Mouse (Mus musculus) embryo, embryonic 9.5 days (tissue): ENCODE results near the gene Mus81.
A peak's percentile ranks its signal among the peaks of the same experiment; 100 is the strongest.
"Not testable (repeated sequence)": the region's sequence is repeated elsewhere in the genome, so short reads cannot be mapped to it uniquely, and the experiment has no call there.

Experiments
- DNase-seq: peaks from one replicate; pipeline ENCODE4 v3.0.0-alpha.2; 2017; ENCODE audit errors: extremely low spot score

The Mus81 gene

DNA sequence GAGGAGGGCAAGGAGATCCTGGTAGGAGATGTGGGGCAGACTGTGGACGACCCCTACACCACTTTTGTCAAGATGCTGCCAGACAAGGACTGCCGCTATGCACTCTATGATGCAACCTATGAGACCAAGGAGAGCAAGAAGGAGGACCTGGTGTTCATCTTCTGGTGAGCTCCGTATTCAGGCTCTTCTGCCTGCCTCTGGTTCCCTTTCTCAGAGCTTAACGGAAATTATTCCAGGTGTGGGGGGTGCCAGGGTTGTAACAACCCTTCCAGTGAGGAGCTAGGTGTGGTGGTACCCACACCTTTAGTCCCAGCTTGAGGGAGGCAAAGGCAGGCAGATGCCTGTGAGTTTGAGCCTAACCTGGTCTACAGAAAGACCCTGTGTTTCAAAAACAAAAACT, 4.4 kb upstream of the Mus81 start:
- no peak for DNase-seq

DNA sequence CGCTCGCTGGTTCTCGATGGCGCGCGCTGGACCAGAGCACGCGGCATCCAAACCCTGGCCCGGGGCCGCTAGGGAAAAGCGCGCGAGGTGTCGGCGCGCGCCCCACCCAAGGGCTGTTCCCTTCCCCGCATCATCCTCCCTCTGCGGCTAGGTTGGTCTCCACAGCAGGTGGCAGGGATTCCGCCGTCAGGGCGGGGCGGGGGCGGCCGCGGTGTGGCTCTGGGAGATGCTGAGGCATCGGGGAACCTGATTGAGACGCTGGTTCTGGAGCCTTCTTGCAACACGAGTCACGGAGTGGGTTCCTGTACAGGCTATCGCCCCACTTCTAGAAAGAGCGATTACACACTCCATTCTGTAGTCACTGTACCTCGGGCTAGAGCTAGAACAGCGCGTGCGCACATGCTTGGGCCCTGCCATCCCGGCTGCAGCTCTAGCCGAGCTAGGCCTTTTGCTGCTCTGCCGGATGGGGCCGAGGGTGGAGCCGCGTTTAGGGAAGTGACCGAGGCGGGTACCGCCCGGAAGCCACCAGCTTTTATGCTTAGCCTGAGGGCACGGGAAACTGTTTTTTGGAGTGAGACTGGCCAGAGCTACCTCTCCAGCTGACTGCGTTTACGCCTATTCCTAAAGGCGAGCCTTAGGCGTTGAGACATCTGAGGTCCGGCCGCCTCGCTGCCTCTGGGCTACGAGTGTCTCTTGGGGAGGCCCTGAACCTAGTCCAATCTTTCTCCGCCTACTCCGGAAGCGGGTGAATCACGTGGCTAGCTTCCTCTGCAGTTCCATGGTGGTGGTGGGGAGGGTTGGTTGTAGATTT, 2.9 kb upstream of the Mus81 start:
- DNase-seq, result peak; percentile 77

DNA sequence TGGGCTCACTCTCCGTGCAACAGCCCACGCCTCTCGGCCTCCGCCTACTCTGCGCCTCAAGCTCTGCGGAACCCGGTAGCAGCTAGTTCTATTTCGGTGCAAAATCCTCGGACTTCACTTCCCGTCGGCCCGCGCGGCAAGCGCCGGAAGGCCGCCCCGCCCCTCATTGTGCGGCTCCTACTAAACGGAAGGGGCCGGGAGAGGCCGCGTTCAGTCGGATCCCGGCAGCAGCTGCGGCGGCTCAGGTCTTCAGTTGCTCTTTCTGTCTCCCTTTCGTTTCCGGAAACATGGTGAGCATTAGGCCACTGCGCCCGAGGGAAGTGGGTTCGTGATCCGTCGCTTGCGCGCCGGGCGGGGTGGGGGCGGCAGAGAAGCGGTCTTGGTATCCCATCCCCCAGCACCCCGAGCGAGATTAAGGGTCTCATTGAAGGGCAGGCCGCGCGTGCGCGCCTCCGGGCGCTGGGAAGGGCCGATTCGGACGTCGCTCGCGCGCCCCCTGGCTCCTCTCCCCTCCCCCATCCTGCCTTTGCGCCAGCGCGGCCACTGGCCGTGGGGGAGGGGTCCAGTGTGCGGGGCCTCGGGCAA, 2.2 kb upstream of the Mus81 start, which contains the start of gene Cfl1:
Gene Cfl1 (plus strand): TSS at position 143 of the 585 bp plus-strand sequence.
- peak; percentile 95 for DNase-seq

DNA sequence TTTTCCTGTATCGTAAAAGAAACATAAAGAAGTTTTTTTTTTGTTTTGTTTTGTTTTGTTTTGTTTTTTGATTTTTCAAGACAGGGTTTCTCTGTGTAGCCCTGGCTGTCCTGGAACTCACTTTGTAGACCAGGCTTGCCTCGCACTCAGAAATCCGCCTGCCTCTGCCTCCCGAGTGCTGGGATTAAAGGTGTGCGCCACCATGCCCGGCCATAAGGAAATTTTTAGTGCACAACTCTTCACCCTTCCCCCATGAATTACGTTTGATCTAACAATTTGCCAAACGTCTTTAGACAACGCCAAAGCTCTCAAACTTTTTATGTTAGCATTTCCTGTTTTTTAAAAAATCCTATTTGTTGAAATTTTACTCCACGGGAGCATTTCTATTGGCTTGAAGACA, 1.5 kb upstream of the Mus81 start:
- not testable (repeated sequence) for DNase-seq

DNA sequence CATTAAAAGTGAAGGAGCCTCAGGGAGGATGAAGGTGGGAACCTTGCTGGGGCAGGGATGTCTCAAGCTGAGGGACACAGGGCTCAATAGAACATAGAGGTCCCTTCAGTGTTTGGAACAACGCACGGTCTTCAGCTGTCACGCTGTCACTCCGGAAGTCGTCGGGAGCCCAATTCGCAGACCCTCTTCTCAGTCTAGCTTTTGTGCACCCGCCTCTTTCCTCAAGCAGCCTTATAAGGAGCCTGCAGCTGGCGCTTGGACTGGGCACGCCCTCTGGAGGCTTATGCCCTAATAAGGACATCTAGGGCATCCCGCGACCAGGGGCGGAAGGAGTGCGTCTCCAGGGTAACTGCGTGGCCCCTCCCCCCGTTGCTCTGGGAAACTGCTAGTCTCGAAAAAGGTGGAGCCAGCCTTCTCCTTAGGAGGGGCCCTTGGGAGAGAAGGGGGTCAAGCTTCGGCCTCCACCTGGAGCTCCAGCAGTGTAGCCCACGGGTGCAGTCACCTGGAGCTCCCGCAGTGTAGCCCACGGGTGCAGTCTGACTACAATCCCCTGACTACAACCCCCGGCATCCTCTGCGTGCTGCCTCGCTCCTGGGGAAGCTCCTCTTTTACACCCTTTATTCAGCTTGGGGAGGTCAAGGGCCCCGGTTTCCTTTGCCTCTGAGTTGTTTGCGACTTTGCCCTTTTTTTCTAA, 823 bp upstream of the Mus81 start:
- DNase-seq, result peak; percentile 98

DNA sequence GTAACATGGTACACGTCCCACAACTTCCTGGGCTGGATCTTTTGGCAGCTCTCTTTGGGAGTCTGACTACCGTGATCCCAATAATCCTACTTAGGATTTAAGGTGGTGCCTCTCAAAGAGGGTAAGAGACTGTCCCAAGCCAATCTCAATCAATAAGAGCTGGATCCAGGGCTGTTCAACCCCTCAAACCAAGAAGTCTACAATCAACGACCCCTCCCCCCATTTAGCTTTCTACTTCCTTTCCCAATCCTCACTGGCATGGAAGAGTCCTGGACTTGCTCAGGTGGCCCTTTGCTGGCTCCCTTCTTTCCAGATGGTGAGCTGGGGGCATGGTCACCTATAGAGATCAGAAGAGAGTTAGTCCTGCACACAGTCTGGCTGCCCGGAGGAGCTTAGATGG, 1.4 kb downstream of the Mus81 start:
- DNase-seq, result no peak

DNA sequence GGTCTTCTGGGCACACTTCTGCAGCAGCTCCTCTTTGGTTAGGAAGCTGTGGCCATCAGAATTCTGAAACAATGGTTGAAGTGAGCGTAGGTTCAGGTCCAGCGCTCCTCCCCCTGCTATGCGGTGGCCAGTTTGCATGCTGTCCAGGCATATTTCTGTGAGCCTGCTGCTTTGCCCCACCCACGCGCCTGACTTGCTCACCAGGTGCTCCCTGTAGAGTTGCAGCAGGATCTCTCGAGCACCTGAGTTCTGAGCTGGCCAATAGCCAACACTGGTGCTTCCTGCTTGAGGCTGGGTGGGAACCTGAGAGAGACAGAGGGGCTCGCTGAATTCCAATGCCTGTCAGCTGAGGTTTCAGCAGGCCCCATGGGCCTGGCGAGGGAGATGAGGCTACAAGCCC, 1.9 kb downstream of the Mus81 start:
- no peak for DNase-seq

DNA sequence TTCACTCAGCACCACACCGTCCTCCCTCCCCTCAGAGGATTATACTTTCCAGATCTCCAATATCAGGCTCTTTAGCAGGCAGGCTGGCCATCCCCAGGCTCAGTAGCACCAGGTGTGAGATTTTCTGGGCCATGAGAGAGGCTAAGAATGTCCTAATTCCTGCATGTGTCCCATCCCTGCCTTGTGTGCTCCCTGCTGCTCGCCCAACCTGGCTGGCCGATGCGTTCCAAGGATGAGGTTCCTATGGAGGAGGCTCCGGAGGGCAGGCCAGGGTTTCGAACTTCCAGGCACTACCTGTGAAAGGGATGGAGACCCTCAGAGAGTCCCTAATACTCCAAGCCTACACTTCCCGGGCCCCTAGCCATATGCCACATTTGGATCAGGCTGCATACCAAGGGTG, 2.4 kb downstream of the Mus81 start:
- no peak for DNase-seq

DNA sequence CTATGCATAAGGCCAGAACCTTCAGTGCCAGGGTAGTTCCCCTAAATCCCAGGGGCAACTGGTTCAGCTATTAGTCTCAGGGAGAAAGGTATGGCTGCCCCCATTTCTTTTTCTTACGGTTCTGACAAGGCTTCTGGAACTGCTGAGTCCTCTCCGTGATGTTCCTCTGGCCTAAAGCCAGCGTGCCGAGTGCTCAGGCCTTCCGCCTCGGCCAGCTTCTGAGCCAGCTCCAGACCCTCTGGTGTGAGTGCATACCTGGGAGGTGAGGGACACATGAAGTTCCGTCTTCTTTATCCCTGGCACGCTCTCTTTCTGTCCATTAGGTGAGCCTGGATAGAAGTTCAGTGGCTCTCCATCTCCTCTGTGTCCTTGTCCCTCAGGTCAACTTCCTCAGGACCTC, 2.8 kb downstream of the Mus81 start:
- no peak for DNase-seq

DNA sequence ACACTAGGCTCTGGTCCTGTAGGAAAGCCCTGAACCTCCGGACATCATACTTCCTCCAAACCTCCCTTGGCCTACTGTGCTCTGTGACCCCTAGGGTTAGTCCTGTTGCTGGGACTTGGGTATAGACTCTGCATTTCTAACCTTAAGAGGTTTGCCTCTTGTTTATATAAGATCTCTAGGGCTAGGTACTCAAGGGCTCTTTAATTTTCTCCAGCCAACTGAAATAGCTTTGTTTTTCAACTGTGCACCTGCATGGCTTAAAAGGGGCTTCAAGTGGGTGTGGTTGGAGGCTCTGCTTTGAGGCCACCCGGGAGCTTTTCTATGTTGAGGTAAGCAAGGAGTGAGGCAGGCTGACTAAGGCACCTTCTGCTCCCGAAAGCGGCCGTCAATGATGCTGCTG, 3.7 kb downstream of the Mus81 start:
- DNase-seq, result no peak

DNA sequence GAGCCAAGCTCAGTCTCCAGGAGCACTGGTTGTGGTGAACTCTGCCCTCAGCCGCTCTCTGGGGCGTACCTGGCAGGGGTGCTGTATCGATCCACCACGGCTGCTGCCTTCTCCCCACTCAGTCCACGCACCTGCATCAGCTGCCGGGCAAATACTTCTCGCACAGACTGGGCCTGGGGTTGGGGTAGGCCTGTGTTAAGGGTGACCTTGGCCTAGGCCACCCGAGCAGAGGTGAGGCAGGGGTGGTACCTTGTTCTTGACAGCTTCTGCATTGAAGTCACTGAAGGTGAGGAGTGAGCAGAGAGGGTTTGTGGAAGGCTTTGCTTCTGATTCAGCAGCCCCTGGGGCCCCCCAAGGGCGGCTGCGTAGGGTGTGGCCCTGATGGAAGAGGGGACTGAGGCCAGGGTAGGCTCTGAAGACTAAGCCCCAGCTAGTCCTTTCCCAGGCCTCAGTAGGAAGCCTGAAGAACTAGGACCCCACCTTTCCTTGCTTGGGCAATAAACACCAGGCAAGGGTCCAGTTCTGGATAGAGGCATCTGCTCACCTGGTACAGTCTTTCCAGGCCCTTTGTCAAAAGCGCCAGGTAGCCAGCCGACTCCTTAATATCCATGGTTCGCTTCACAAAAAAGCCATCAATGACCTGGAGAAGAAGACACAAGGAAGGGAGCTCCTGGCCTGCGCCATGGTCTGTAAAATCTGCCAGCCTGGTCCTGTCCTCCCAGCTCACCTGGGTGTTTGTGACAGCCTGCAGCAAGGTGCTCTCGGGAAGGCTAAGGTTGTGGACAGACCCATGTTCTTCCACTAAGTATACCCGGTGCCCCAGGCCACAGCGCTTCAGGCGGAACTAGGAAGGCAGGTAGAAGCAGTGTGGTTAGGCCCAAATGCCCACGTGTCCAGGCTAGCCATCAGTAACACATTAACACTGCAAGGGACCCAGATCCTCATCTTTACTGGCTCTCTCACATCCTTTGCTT, 4.5 kb downstream of the Mus81 start:
- DNase-seq, result no peak

DNA sequence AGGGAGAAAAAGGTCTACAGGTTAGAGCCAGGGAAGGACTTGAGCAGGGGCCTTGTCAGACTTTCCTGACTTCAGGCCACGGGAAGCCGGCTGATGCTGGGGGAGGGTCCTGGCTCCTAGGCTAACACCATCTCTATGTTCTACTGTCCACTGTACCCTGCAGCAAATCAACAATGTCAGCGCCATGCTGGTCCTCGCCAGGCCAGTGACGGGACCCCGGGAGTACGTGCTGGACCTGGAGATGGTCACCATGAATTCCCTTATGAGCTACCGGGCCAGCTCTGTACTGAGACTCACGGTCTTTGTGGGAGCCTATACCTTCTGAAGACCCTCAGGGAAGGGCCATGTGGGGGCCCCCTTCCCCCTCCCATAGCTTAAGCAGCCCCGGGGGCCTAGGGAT, 6.8 kb downstream of the Mus81 start:
- no peak for DNase-seq

DNA sequence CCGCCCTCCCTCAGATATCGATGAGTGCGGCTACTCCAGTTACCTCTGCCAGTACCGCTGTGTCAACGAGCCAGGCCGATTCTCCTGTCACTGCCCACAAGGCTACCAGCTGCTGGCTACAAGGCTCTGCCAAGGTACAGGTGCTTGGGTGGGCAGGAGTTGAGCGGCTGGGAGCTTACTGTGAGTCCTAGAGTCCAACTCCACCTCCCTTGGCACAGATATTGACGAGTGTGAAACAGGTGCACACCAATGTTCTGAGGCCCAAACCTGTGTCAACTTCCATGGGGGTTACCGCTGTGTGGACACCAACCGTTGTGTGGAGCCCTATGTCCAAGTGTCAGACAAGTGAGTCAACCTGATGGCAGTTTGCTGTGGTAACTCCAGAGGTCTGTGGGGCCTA, 8.2 kb downstream of the Mus81 start:
- DNase-seq, result no peak

DNA sequence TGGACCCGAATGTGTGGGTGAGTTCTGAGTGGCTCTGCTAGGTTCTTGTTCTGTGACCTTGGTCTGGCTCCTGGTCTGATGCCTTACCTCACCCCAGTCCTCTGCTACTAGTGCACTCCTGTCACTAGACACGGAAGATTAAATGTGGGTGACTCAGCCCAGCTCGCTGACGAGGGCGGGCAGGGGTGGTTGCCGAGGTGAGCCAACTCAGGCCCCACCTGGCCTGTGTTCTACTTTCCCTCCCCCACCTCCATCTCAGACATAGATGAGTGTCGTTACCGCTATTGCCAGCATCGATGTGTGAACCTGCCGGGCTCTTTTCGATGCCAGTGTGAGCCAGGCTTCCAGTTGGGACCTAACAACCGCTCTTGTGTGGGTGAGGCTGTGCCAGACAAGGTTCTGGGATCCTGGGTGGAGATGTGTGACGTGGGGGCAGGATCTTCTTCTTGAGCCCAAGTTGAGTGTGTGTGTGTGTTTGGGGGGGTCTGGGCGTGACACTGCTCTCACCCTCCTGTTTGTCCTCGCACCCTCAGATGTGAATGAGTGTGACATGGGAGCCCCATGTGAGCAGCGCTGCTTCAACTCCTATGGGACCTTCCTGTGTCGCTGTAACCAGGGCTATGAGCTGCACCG, 10.4 kb downstream of the Mus81 start:
- DNase-seq, result no peak

DNA sequence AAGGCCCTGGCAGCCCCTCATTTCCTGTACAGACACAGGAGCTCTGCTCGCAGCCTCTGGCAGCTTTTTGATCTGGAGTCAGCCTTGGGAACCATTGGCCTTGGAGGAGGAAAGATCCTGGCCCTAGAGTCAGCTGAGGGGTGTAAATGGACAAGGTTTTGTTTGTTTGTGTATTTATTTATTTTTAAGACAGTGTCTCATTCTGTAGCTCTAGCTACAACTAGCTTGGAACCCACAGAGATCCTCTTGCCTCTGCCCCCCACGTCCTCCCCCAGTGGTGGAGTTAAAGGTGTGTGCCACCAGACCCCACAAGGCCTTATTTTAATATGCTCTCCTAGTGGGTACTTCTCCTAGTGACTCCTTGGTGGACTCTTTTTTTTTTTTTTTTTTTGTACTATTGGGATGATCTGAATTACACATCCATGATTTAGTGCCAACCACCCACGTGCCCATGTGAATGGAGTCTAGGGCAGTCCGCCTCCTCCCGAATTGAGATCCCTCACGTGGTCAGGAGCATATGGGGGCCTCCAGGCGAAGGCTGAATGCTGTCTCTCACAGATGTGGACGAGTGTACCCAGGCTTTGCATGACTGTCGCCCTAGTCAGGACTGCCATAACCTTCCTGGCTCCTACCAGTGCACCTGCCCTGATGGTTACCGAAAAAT, 11.1 kb downstream of the Mus81 start:
- no peak for DNase-seq

DNA sequence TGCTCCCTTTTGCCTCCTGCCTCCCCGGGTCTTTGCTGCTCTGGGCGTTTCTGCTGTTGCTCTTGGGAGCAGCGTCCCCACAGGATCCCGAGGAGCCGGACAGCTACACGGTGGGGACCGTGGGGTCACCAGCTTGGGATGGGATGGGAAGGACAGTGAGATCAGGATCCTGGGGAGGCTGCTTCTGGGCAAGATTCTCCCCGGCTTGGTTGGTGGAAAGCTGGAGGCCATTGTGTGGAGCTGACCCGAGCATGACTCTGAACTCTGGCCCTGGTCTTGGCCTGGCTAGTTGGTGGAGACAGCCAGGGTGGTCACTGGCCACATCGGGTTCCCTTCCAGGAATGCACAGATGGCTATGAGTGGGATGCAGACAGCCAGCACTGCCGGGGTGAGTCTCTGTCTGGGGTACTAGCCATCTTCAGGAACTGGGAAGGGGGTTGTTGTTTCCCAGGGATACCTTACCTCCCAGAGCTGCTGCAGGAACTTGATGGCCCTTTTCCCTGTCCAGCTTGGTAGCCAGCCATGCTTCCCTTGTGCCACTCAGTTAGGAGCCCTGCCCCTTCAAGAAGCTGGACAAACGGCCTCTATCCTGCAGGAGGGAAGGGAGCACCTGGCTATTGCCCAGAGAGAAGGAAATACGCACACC, 13.0 kb downstream of the Mus81 start:
- DNase-seq, result no peak

DNA sequence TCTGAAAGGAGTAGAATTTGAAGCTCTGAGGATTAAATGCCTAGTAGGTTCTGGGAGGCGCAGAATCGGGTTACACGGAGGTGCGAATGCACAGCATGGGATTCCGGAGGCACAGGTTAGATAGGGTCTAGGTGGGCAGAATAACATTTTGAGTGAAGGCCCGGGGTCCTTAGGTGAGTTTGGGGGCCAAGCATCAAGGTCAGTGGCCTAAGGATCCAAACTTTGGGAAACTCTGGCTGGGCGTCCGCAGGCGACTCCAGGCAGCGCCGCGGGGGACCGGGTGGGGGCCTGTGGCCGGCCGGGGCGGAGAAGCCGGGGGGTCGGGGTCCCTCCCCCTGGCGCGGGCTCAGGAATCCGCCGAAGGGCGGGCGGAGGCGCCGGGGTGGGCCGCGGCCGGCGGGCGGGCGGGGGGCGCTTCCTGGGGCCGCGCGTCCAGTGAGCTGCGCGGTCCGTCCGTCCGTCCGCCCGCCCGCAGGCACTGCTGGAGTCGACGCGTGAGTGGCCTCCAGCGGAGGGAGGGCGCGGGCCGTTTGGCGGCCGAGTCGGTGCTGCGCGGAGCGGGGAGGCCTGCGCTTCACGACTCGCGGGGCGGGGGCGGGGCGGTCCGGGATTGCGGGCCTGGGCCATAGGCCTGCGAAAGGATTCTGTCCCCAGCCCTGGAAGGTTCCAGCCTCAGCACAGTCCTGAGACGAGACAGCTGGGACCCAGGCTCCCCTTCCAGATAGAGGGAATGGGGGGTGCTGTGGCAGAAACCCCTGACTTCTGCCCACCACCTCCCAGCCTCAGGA, 13.7 kb downstream of the Mus81 start:
- DNase-seq, result peak; percentile 61

DNA sequence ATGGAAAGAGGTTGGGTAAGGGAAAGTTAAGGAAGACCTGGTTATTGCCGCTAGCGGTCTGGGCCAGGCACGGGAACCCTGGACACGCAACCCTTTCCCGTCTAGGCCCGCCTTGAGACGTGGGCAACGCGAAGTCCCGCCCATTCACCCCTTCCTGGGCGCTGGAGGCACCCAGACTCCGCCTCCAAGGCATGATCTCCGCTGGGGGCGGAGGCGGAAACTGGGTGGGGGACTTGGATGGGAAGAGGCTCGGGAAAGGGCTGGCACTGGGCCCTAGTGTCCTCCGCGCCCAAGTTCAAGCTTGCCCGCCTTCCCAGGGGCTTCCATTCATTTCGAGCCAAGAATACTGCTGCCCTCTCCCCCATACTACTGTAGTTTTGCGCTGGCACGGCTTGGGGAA, 14.5 kb downstream of the Mus81 start, which contains the start of gene Efemp2:
Gene Efemp2 (plus strand): TSS at position 235 of the 400 bp plus-strand sequence.
- peak; percentile 80 for DNase-seq

DNA sequence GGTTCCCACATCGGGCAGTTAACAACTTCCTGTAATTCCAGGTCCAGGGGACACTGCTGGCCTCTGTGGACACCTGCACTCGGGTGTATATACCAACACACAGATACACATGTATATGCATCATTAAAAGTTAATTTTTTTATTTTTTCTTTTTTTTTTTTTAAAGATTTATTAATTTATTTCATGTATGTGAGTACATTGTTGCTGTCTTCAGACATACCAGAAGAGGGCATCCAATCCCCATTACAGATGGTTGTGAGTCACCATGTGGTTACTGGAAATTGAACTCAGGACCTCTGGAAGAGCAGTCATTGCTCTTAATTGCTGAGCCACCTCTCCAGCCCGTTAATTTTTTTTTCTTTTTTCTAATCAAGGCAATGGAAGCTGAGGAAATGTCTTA, 15.3 kb downstream of the Mus81 start:
- DNase-seq, result no peak
